Mouse (Mus musculus): Measurements from ENCODE around the gene Amh. TPM values are rescaled to one million over a fixed set of nuclear protein-coding genes. Genes with fewer than 3 reads are reported as not detected.

Amh gene
- polyA plus RNA-seq, 1 experiment from 2014 or later, result not detected

- no peak overlapping the region for H3K4me2 ChIP-seq (replicated peaks)
- no peaks in the 10 kb centered on the region for H3K27me3 ChIP-seq
- no peak for ATAC-seq
- no peaks in the 10 kb centered on the region for H3K9me3 ChIP-seq
- peaks cover 57% of the 10 kb centered on the region for H3K36me3 ChIP-seq
- no peak overlapping the region for H3K9ac ChIP-seq (replicated peaks)
- H3K27ac ChIP-seq, result no peak overlapping the region
- WGBS, result 89% methylated on average over 10 of the region's 10 CpGs
- H3K4me1 ChIP-seq (replicated peaks), result peaks cover 5% of the 10 kb centered on the region
- no peak overlapping the region for H3K4me3 ChIP-seq (replicated peaks)
These were observed 38.8 kb upstream of the Amh start for GRCm38 (mm10) chr10:80766161-80766815.

GRCm38 (mm10) chr10:80768365-80768764 is 36.7 kb upstream of the Amh start:
- Histone ChIP-seq H3K9me3 (no peaks in the 10 kb centered on the region), H3K9ac (replicated peaks) (no peak overlapping the region; the same call in 1 of the 2 replicates), H3K27ac (no peak overlapping the region), H3K4me2 (replicated peaks) (no peak overlapping the region), H3K36me3 (peaks cover 78% of the 10 kb centered on the region), H3K27me3 (no peaks in the 10 kb centered on the region), H3K4me3 (replicated peaks) (no peak overlapping the region), H3K4me1 (replicated peaks) (no peaks in the 10 kb centered on the region)
- 96% methylated on average over 6 of the region's 6 CpGs for WGBS
- ATAC-seq, result no peak

GRCm38 (mm10) chr10:80773816-80774215 is 31.2 kb upstream of the Amh start:
- H3K4me2 ChIP-seq (replicated peaks), result no peak overlapping the region
- ATAC-seq, result no peak
- no peaks in the 10 kb centered on the region for H3K4me1 ChIP-seq (replicated peaks)
- peaks cover 98% of the 10 kb centered on the region for H3K36me3 ChIP-seq
- H3K27ac ChIP-seq, result no peak overlapping the region
- H3K27me3 ChIP-seq, result no peaks in the 10 kb centered on the region
- 92% methylated on average over 5 of the region's 5 CpGs for WGBS
- no peak overlapping the region for H3K9ac ChIP-seq (replicated peaks)
- H3K4me3 ChIP-seq (replicated peaks), result no peak overlapping the region
- no peaks in the 10 kb centered on the region for H3K9me3 ChIP-seq

- peak; percentile 63; the same call in 1 of the 2 replicates for ATAC-seq
- WGBS, result 78% methylated on average over 2 of the region's 2 CpGs
- no peaks in the 10 kb centered on the region for H3K27me3 ChIP-seq
- no peak overlapping the region for H3K27ac ChIP-seq
- H3K9me3 ChIP-seq, result no peaks in the 10 kb centered on the region
- H3K4me2 ChIP-seq (replicated peaks), result no peak overlapping the region
- H3K9ac ChIP-seq (replicated peaks), result no peak overlapping the region
- peaks cover 100% of the 10 kb centered on the region for H3K36me3 ChIP-seq
- H3K4me1 ChIP-seq (replicated peaks), result no peaks in the 10 kb centered on the region
- H3K4me3 ChIP-seq (replicated peaks), result no peak overlapping the region
These were observed 30.5 kb upstream of the Amh start for GRCm38 (mm10) chr10:80774549-80774948.

- H3K36me3 ChIP-seq, result peaks cover 98% of the 10 kb centered on the region
- H3K4me3 ChIP-seq (replicated peaks), result no peak overlapping the region
- ATAC-seq, result no peak
These were observed 30.1 kb upstream of the Amh start for GRCm38 (mm10) chr10:80774981-80775380.

GRCm38 (mm10) chr10:80775731-80776130 is 29.3 kb upstream of the Amh start:
- no peaks in the 10 kb centered on the region for H3K27me3 ChIP-seq
- no peak for ATAC-seq
- no peak overlapping the region for H3K27ac ChIP-seq
- H3K36me3 ChIP-seq, result peaks cover 98% of the 10 kb centered on the region
- no peaks in the 10 kb centered on the region for H3K9me3 ChIP-seq
- no peaks in the 10 kb centered on the region for H3K4me1 ChIP-seq (replicated peaks)
- H3K4me2 ChIP-seq (replicated peaks), result no peak overlapping the region
- WGBS, result 95% methylated on average over 4 of the region's 4 CpGs
- H3K9ac ChIP-seq (replicated peaks), result no peak overlapping the region
- no peak overlapping the region for H3K4me3 ChIP-seq (replicated peaks)

More at GRCm38 (mm10) chr10:80774981-80775380, 30.1 kb upstream of the Amh start:
- no peaks in the 10 kb centered on the region for H3K27me3 ChIP-seq
- H3K27ac ChIP-seq, result no peak overlapping the region
- H3K4me2 ChIP-seq (replicated peaks), result no peak overlapping the region
- WGBS, result 91% methylated on average over 4 of the region's 4 CpGs
- no peaks in the 10 kb centered on the region for H3K4me1 ChIP-seq (replicated peaks)
- no peak overlapping the region for H3K9ac ChIP-seq (replicated peaks)
- no peaks in the 10 kb centered on the region for H3K9me3 ChIP-seq

- Histone ChIP-seq H3K9me3 (no peaks in the 10 kb centered on the region), H3K27ac (no peak overlapping the region), H3K36me3 (peaks cover 98% of the 10 kb centered on the region), H3K9ac (replicated peaks) (no peak overlapping the region), H3K4me1 (replicated peaks) (no peaks in the 10 kb centered on the region), H3K4me2 (replicated peaks) (no peak overlapping the region), H3K27me3 (no peaks in the 10 kb centered on the region), H3K4me3 (replicated peaks) (no peak overlapping the region)
- whole genome bisulfite sequencing, result 85% methylated on average over 6 of the region's 6 CpGs
- no peak for ATAC-seq
These were observed 28.6 kb upstream of the Amh start for GRCm38 (mm10) chr10:80776358-80776869.

GRCm38 (mm10) chr10:80777123-80777522 is 27.9 kb upstream of the Amh start:
- Histone ChIP-seq H3K4me3 (replicated peaks) (no peak overlapping the region), H3K36me3 (peaks cover 98% of the 10 kb centered on the region)

GRCm38 (mm10) chr10:80779565-80779964 is 25.5 kb upstream of the Amh start:
- Histone ChIP-seq H3K9ac (replicated peaks) (no peak overlapping the region), H3K4me1 (replicated peaks) (no peaks in the 10 kb centered on the region), H3K36me3 (peaks cover 98% of the 10 kb centered on the region), H3K4me3 (replicated peaks) (no peak overlapping the region), H3K9me3 (no peaks in the 10 kb centered on the region), H3K27ac (no peak overlapping the region), H3K27me3 (no peaks in the 10 kb centered on the region), H3K4me2 (replicated peaks) (no peak overlapping the region)
- ATAC-seq, result no peak

More at GRCm38 (mm10) chr10:80777123-80777522, 27.9 kb upstream of the Amh start:
- no peak overlapping the region for H3K9ac ChIP-seq (replicated peaks)
- no peak for ATAC-seq
- no peak overlapping the region for H3K4me2 ChIP-seq (replicated peaks)
- WGBS, result 92% methylated on average over 5 of the region's 5 CpGs
- H3K27ac ChIP-seq, result no peak overlapping the region
- no peaks in the 10 kb centered on the region for H3K27me3 ChIP-seq
- no peaks in the 10 kb centered on the region for H3K9me3 ChIP-seq
- no peaks in the 10 kb centered on the region for H3K4me1 ChIP-seq (replicated peaks)

GRCm38 (mm10) chr10:80784302-80784701 is 20.7 kb upstream of the Amh start:
- Histone ChIP-seq H3K4me1 (replicated peaks) (no peaks in the 10 kb centered on the region), H3K9me3 (no peaks in the 10 kb centered on the region), H3K4me2 (replicated peaks) (no peak overlapping the region), H3K9ac (replicated peaks) (no peak overlapping the region), H3K4me3 (replicated peaks) (no peak overlapping the region), H3K36me3 (peaks cover 98% of the 10 kb centered on the region), H3K27ac (no peak overlapping the region), H3K27me3 (no peaks in the 10 kb centered on the region)
- no peak for ATAC-seq
- WGBS, result 100% methylated on average over 2 of the region's 2 CpGs

- Histone ChIP-seq H3K27me3 (no peaks in the 10 kb centered on the region), H3K27ac (no peak overlapping the region), H3K36me3 (peaks cover 99% of the 10 kb centered on the region), H3K4me1 (replicated peaks) (no peaks in the 10 kb centered on the region), H3K9ac (replicated peaks) (no peak overlapping the region), H3K4me2 (replicated peaks) (no peak overlapping the region), H3K4me3 (replicated peaks) (no peak overlapping the region), H3K9me3 (no peaks in the 10 kb centered on the region)
- 73% methylated on average over 12 of the region's 12 CpGs for WGBS
- no peak for ATAC-seq
These were observed 20.2 kb upstream of the Amh start for GRCm38 (mm10) chr10:80784871-80785270.

- ATAC-seq, result no peak
- H3K9me3 ChIP-seq, result no peaks in the 10 kb centered on the region
- WGBS, result 94% methylated on average over 11 of the region's 11 CpGs
- no peaks in the 10 kb centered on the region for H3K27me3 ChIP-seq
- H3K4me1 ChIP-seq (replicated peaks), result no peaks in the 10 kb centered on the region
- H3K36me3 ChIP-seq, result peaks cover 99% of the 10 kb centered on the region
- H3K27ac ChIP-seq, result no peak overlapping the region
- H3K4me2 ChIP-seq (replicated peaks), result no peak overlapping the region
- 0 out of 2 replicates have a peak overlapping the region, but pooled peaks have one; percentile 14 for H3K9ac ChIP-seq (replicated peaks)
- no peak overlapping the region for H3K4me3 ChIP-seq (replicated peaks)
These were observed 19.1 kb upstream of the Amh start for GRCm38 (mm10) chr10:80785963-80786362.

GRCm38 (mm10) chr10:80787517-80787916 is 17.5 kb upstream of the Amh start:
- WGBS, result 83% methylated on average over 2 of the region's 2 CpGs
- Histone ChIP-seq H3K4me2 (replicated peaks) (no peak overlapping the region), H3K9ac (replicated peaks) (no peak overlapping the region), H3K27ac (no peak overlapping the region), H3K36me3 (peaks cover 99% of the 10 kb centered on the region), H3K4me1 (replicated peaks) (no peaks in the 10 kb centered on the region), H3K9me3 (no peaks in the 10 kb centered on the region), H3K27me3 (no peaks in the 10 kb centered on the region), H3K4me3 (replicated peaks) (no peak overlapping the region)
- no peak for ATAC-seq
